Mouse (Mus musculus): ENCODE results near the gene Nat9. TPM values are rescaled to one million over a fixed set of nuclear protein-coding genes. Genes with fewer than 3 reads are reported as not detected.

Gene Nat9
- polyA plus RNA-seq, 1 experiment from 2014 or later, result 24.1 TPM

- 35% methylated on average over 4 of the region's 4 CpGs for whole genome bisulfite sequencing
- H3K36me3 ChIP-seq, result no peaks in the 10 kb centered on the region
- H3K27ac ChIP-seq (replicated peaks), result no peak overlapping the region
- 0 out of 2 replicates have a peak, but pooled peaks have one; percentile 7 for ATAC-seq (ENCODE audit: low read depth)
- no peak overlapping the region for H3K4me3 ChIP-seq
- peaks cover 75% of the 10 kb centered on the region for H3K4me1 ChIP-seq (replicated peaks)
- H3K9ac ChIP-seq, result no peak overlapping the region
- 0 out of 2 replicates have a peak overlapping the region, but pooled peaks have one; percentile 4 for H3K4me2 ChIP-seq
- peaks cover 11% of the 10 kb centered on the region for H3K27me3 ChIP-seq
- H3K9me3 ChIP-seq, result no peaks in the 10 kb centered on the region
Observed at GRCm38 (mm10) chr11:115172825-115173287, 14.8 kb downstream of the Nat9 start.

DNA sequence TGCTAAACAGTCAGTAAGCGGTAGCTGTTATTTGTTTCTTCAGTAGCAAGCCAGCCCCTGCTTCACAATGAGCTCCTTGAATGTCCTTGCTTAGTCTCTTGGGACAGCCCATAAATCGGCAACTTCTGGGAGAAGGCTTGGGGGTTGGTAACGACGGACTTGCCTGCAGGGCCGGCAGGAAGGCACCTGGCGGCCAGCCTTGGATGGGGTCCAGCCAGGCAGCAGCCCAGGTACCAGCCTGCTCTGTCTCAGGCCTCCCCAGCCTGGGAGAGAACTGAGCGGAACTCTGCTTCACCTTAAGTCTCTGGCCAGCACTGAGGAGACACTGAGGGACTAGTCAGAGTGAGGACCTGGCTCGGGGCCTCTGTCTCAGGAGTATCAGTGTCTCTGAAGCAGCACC is 16.5 kb downstream of the Nat9 start:
- 0 out of 2 replicates have a peak overlapping the region, but pooled peaks have one; percentile 22 for H3K9ac ChIP-seq
- 0 out of 2 replicates have a peak overlapping the region, but pooled peaks have one; percentile 2 for H3K4me2 ChIP-seq
- WGBS, result 29% methylated on average over 8 of the region's 8 CpGs
- no peak overlapping the region for H3K4me3 ChIP-seq
- H3K36me3 ChIP-seq, result no peaks in the 10 kb centered on the region
- H3K27ac ChIP-seq (replicated peaks), result no peak overlapping the region
- no peaks in the 10 kb centered on the region for H3K9me3 ChIP-seq
- ATAC-seq (ENCODE audit: low read depth), result no peak
- peaks cover 11% of the 10 kb centered on the region for H3K27me3 ChIP-seq
- peaks cover 60% of the 10 kb centered on the region for H3K4me1 ChIP-seq (replicated peaks)

- Histone ChIP-seq H3K27ac (replicated peaks) (no peak overlapping the region), H3K4me2 (no peak overlapping the region), H3K4me1 (replicated peaks) (peaks cover 60% of the 10 kb centered on the region), H3K4me3 (no peak overlapping the region), H3K36me3 (no peaks in the 10 kb centered on the region), H3K9ac (no peak overlapping the region), H3K9me3 (no peaks in the 10 kb centered on the region), H3K27me3 (peaks cover 28% of the 10 kb centered on the region)
- WGBS, result 91% methylated on average over 4 of the region's 4 CpGs
- ATAC-seq (ENCODE audit: low read depth), result no peak
Observed at GRCm38 (mm10) chr11:115169430-115169829, 18.2 kb downstream of the Nat9 start.

DNA sequence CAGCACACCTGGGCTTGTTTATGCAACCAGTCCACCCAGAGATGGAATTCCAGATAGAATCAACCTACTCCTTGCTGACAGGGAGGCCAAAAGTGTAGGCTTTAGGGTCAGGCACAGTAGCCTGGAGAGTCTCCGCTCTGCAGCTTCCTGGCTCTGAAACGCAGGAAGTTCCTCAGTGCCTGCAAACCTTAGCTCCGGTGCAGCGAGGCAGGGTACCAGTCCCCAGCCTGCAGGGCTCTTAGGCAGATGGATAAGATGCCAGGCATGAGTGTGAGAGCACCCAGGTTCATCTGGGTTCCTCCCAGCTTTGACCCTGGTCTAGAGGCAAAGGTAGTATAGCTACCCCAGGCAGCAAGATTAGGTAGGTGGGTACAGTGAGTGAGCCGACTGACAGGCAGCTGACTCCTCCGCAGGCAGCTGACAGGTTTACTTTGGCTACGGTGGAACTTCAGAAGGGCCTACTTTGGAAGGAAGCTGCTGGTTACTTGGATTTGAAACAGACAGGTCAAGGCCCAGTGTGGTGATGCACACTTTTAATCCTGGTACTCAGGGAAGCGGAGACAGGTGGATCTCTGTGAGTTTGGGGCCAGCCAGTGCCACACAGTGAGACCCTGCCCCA is 19.9 kb downstream of the Nat9 start:
- H3K27ac ChIP-seq (replicated peaks), result no peak overlapping the region
- H3K4me3 ChIP-seq, result no peak overlapping the region
- no peak overlapping the region for H3K4me2 ChIP-seq
- H3K27me3 ChIP-seq, result peaks cover 34% of the 10 kb centered on the region
- no peak overlapping the region for H3K9ac ChIP-seq
- ATAC-seq (ENCODE audit: low read depth), result no peak
- WGBS, result 89% methylated on average over 8 of the region's 8 CpGs
- H3K36me3 ChIP-seq, result no peaks in the 10 kb centered on the region
- H3K9me3 ChIP-seq, result no peaks in the 10 kb centered on the region
- H3K4me1 ChIP-seq (replicated peaks), result peaks cover 60% of the 10 kb centered on the region

- Histone ChIP-seq H3K9me3 (no peaks in the 10 kb centered on the region), H3K4me1 (replicated peaks) (peaks cover 57% of the 10 kb centered on the region), H3K27me3 (peaks cover 44% of the 10 kb centered on the region), H3K36me3 (no peaks in the 10 kb centered on the region), H3K9ac (no peak overlapping the region), H3K27ac (replicated peaks) (no peak overlapping the region), H3K4me2 (no peak overlapping the region), H3K4me3 (no peak overlapping the region)
- 87% methylated on average over 3 of the region's 3 CpGs for WGBS
- no peak for ATAC-seq (ENCODE audit: low read depth)
Observed at GRCm38 (mm10) chr11:115166776-115167175, 20.9 kb downstream of the Nat9 start.

DNA sequence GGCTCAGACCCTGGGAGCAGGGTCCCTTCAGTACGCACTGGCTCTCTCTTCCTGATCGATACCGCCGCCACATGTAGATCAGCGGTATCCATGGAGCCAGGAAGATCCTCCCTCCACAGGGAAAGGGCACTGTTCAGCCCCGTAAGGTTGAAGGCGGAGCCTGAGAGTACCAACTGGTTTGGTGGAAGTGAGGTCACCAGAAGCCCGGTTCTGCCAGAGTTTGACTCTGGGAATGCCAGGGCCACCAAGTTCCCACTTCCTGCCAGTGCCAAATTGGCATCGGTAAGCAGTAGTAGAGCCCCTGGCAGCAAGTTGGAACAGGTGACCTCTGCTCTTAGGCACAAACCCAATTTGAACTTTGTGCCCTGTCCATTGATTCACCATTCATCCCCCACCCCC is 22.7 kb downstream of the Nat9 start:
- ATAC-seq (ENCODE audit: low read depth), result no peak
- H3K4me3 ChIP-seq, result peak overlapping the region; percentile 63
- H3K9me3 ChIP-seq, result no peaks in the 10 kb centered on the region
- no peaks in the 10 kb centered on the region for H3K36me3 ChIP-seq
- H3K27ac ChIP-seq (replicated peaks), result no peak overlapping the region
- H3K27me3 ChIP-seq, result peaks cover 53% of the 10 kb centered on the region
- H3K4me2 ChIP-seq, result peak overlapping the region; percentile 77
- H3K4me1 ChIP-seq (replicated peaks), result peaks cover 43% of the 10 kb centered on the region
- peak overlapping the region; percentile 72 for H3K9ac ChIP-seq
- WGBS, result 0% methylated on average over 9 of the region's 9 CpGs

DNA sequence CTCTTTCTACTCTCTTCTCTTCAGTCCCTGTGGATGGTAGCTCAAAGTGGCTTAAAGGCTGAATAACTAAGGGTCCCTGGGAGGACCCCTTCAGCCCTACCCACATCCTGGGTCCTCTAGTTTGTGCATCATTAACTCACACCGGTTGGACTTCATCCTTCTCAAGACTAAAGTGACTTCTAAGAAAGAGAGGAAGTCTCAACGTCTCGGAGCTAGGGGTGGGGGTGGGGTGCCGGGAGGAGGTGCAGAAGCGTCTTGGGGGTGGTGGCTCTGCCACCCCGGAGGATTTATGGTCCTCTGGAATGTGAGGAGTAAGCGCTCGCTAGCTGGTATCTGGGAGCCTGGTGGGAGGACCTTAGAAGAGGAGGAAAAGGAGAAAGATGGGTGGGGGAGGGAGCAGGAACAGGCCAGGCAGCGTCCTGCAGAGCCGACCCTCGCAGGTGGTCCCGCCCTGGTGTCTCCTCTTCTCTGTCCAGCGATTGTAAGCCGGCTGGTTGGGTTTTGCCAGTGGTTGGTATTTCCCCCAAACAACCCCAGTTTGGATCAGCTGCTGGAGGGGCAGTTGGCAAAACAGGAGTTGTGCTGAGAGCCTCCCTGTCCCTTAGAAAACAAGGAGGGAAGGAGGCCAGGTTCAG is 23.2 kb downstream of the Nat9 start:
- WGBS, result under 1% methylated on average over 13 of the region's 14 CpGs
- Histone ChIP-seq H3K27me3 (peaks cover 53% of the 10 kb centered on the region), H3K9ac (peak overlapping the region; percentile 72)

DNA sequence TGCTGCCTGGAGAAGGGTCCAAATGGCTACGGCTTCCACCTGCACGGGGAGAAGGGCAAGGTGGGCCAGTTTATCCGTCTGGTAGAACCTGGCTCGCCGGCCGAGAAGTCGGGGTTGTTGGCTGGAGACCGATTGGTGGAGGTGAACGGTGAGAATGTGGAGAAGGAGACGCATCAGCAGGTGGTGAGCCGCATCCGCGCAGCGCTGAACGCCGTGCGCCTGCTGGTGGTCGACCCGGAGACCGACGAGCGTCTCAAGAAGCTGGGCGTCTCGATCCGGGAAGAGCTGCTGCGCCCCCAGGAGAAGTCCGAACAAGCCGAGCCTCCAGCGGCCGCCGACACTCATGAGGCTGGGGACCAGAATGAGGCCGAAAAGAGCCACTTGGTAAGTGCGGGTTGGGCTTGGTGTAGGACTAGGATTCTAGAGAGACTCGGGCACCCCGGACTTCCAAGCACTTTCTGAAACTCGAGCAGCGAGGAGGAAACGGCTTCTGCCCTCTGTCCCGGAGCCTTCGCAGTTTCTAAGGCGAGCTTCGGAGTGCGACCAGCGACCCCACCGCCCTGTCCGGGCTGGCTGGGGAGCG is 24.0 kb downstream of the Nat9 start:
- peak overlapping the region; percentile 72 for H3K9ac ChIP-seq
- H3K4me2 ChIP-seq, result peak overlapping the region; percentile 77
- H3K27ac ChIP-seq (replicated peaks), result 0 out of 2 replicates have a peak overlapping the region, but pooled peaks have one; percentile 42
- H3K9me3 ChIP-seq, result no peaks in the 10 kb centered on the region
- no peaks in the 10 kb centered on the region for H3K36me3 ChIP-seq
- H3K4me1 ChIP-seq (replicated peaks), result peaks cover 43% of the 10 kb centered on the region
- under 1% methylated on average over 47 of the region's 47 CpGs for WGBS
- H3K4me3 ChIP-seq, result peak overlapping the region; percentile 63
- ATAC-seq (ENCODE audit: low read depth), result peak; percentile 57
- peaks cover 53% of the 10 kb centered on the region for H3K27me3 ChIP-seq

More for the DNA sequence above, 23.2 kb downstream of the Nat9 start:
- Histone ChIP-seq H3K4me2 (peak overlapping the region; percentile 77), H3K4me1 (replicated peaks) (peaks cover 43% of the 10 kb centered on the region), H3K36me3 (no peaks in the 10 kb centered on the region), H3K4me3 (peak overlapping the region; percentile 63), H3K27ac (replicated peaks) (no peak overlapping the region), H3K9me3 (no peaks in the 10 kb centered on the region)
- ATAC-seq (ENCODE audit: low read depth), result no peak

DNA sequence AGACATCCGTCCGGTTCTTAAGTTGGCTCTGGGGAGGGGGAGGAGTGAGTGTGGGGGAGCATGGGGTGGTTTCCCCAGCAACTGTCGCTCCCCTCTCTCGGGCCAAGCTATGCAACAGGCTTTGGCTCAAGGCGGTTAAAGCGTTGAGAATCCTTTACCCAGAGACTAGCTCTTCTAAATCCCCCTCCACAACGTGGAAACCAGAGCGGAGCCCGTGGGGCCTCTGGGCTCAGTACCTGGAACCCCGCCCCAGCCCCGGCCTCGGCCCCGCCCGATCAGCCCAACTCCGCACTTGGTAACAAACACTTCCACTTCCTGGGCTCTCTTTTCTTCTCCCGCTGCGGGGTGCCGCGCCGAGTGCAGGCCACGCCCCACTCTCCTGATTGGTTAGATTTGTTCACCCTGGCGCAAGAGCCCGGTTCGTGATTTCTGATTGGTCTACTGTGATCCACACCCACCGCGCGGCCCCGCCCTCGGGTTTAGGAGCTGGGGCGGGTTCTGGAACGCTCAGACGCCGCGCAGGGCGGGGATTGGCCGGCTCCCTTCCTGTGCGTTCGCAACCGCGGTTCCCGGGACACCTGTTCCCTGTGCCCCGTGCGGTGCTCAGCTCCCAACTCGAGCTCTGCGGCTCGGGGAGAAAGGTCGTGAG is 24.7 kb downstream of the Nat9 start, which contains the start of gene Slc9a3r1:
TSS of gene Slc9a3r1 (plus strand) at position 510 of the 649 bp plus-strand sequence.
- peaks cover 43% of the 10 kb centered on the region for H3K4me1 ChIP-seq (replicated peaks)
- peak within 1 kb of the TSS; percentile 49; the same call in 1 of the 2 replicates for H3K27ac ChIP-seq (replicated peaks)
- peaks cover 53% of the 10 kb centered on the region for H3K27me3 ChIP-seq
- no peaks in the 10 kb centered on the region for H3K9me3 ChIP-seq
- peak; percentile 94 for ATAC-seq (ENCODE audit: low read depth)
- under 1% methylated on average over 47 of the region's 47 CpGs for WGBS
- H3K36me3 ChIP-seq, result no peaks in the 10 kb centered on the region
- H3K9ac ChIP-seq, result peak within 1 kb of the TSS; percentile 72
- peak within 1 kb of the TSS; percentile 63 for H3K4me3 ChIP-seq
- peak within 1 kb of the TSS; percentile 77 for H3K4me2 ChIP-seq

GRCm38 (mm10) chr11:115162205-115162601 is 25.5 kb downstream of the Nat9 start:
- Histone ChIP-seq H3K27ac (replicated peaks) (no peak overlapping the region), H3K4me3 (0 out of 2 replicates have a peak overlapping the region, but pooled peaks have one; percentile 63), H3K4me2 (peak overlapping the region; percentile 77), H3K9ac (no peak overlapping the region), H3K4me1 (replicated peaks) (peaks cover 43% of the 10 kb centered on the region), H3K36me3 (no peaks in the 10 kb centered on the region), H3K27me3 (peaks cover 56% of the 10 kb centered on the region), H3K9me3 (no peaks in the 10 kb centered on the region)
- no peak for ATAC-seq (ENCODE audit: low read depth)
- WGBS, result 35% methylated on average over 9 of the region's 9 CpGs

DNA sequence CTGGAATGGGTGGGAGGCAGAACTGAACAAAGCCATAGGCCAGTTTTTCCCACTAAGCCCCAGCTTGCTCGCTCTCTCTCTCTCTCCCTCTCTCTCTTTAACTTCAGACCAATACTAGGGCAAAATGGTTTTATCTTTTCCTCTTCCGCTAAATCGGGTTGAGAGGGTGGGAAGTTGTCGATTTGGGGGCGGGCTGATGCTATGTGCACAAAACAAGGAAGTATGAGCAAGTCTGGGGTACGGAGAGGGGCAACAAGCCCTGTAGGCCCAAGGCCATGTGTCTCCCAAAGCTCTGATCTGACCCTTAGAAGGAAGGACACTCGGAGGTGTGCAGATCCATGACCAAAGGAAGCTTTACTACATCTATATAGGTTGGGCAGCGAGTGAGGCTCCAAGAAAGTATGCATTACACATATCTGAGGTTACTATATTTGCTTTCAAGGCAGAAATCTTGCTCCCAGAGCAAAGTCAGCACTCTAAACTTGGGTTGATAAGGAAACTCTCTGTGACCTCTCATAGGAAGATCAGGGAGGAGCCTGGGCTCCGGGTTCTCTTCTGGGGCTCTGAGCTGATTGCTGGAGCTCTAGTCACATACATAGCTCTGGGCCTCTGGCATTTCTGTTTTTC is 26.0 kb downstream of the Nat9 start:
- peaks cover 43% of the 10 kb centered on the region for H3K4me1 ChIP-seq (replicated peaks)
- ATAC-seq (ENCODE audit: low read depth), result no peak
- no peaks in the 10 kb centered on the region for H3K36me3 ChIP-seq
- H3K9ac ChIP-seq, result no peak overlapping the region
- no peak overlapping the region for H3K4me3 ChIP-seq
- H3K4me2 ChIP-seq, result no peak overlapping the region
- WGBS, result 74% methylated on average over 9 of the region's 9 CpGs
- H3K27me3 ChIP-seq, result peaks cover 61% of the 10 kb centered on the region
- H3K27ac ChIP-seq (replicated peaks), result no peak overlapping the region
- H3K9me3 ChIP-seq, result no peaks in the 10 kb centered on the region
